Mouse (Mus musculus): Measurements from ENCODE around the gene Gm49336. TPM values are rescaled to one million over a fixed set of nuclear protein-coding genes. Genes with fewer than 3 reads are reported as not detected.

Gene Gm49336
- polyA plus RNA-seq, 1 experiment from 2014 or later, result 42.5 TPM

- Histone ChIP-seq H3K9me3 (ENCODE audit: control insufficient read depth, low read length) (no peaks in the 10 kb centered on the region), H3K27me3 (ENCODE audit: control insufficient read depth, insufficient read depth, low read length) (no peaks in the 10 kb centered on the region), H3K4me3 (ENCODE audit: control insufficient read depth in 1 of 2, insufficient read depth in 1 of 2, low read depth in 1 of 2, low read length in 2 of 2) (no peak overlapping the region), H3K4me1 (ENCODE audit: control insufficient read depth in 2 of 2, insufficient read depth in 2 of 2, low read length in 2 of 2) (peaks cover 0 to 11% of the 10 kb centered on the region in 2 experiments; a peak in 1 of 4 replicates), H3K27ac (replicated peaks in 1 of 2; ENCODE audit: control insufficient read depth in 1 of 2, insufficient read depth in 1 of 2, low read depth in 2 of 2, low read length in 2 of 2) (no peak overlapping the region), H3K36me3 (ENCODE audit: control insufficient read depth, insufficient read depth, low read length) (peaks cover 3% of the 10 kb centered on the region), H3K9ac (ENCODE audit: low read length) (no peak overlapping the region), H3K4me2 (ENCODE audit: low read length) (no peak overlapping the region)
- 92% methylated on average over 7 of the region's 7 CpGs for WGBS
- no peak for ATAC-seq (ENCODE audit: insufficient number of reproducible peaks, insufficient read depth, low FRiP score, low read depth)
Measured at GRCm38 (mm10) chr14:60275301-60276276, 24.3 kb upstream of the Gm49336 start.

- Histone ChIP-seq H3K4me1 (ENCODE audit: control insufficient read depth in 2 of 2, insufficient read depth in 2 of 2, low read length in 2 of 2) (peaks cover 0 to 6% of the 10 kb centered on the region in 2 experiments; a peak in 1 of 4 replicates), H3K36me3 (ENCODE audit: control insufficient read depth, insufficient read depth, low read length) (no peaks in the 10 kb centered on the region; the same call in 1 of the 2 replicates), H3K27me3 (ENCODE audit: control insufficient read depth, insufficient read depth, low read length) (no peaks in the 10 kb centered on the region), H3K4me2 (ENCODE audit: low read length) (no peak overlapping the region), H3K9ac (ENCODE audit: low read length) (no peak overlapping the region), H3K4me3 (ENCODE audit: control insufficient read depth in 1 of 2, insufficient read depth in 1 of 2, low read depth in 1 of 2, low read length in 2 of 2) (no peak overlapping the region), H3K27ac (replicated peaks in 1 of 2; ENCODE audit: control insufficient read depth in 1 of 2, insufficient read depth in 1 of 2, low read depth in 2 of 2, low read length in 2 of 2) (no peak overlapping the region), H3K9me3 (ENCODE audit: control insufficient read depth, low read length) (no peaks in the 10 kb centered on the region)
- WGBS, result 66% methylated on average over 6 of the region's 6 CpGs
- no peak for ATAC-seq (ENCODE audit: insufficient number of reproducible peaks, insufficient read depth, low FRiP score, low read depth)
Measured at GRCm38 (mm10) chr14:60273346-60273745, 22.0 kb upstream of the Gm49336 start.

GRCm38 (mm10) chr14:60269333-60269732 is 18.0 kb upstream of the Gm49336 start:
- 83% methylated on average over 6 of the region's 6 CpGs for WGBS
- no peaks in the 10 kb centered on the region for H3K9me3 ChIP-seq (ENCODE audit: control insufficient read depth, low read length)
- no peak overlapping the region for H3K4me3 ChIP-seq (ENCODE audit: control insufficient read depth in 1 of 2, insufficient read depth in 1 of 2, low read depth in 1 of 2, low read length in 2 of 2)
- no peak overlapping the region for H3K9ac ChIP-seq (ENCODE audit: low read length)
- no peak overlapping the region for H3K4me2 ChIP-seq (ENCODE audit: low read length)
- no peak overlapping the region for H3K27ac ChIP-seq (replicated peaks in 1 of 2; ENCODE audit: control insufficient read depth in 1 of 2, insufficient read depth in 1 of 2, low read depth in 2 of 2, low read length in 2 of 2)
- H3K4me1 ChIP-seq (ENCODE audit: control insufficient read depth in 2 of 2, insufficient read depth in 2 of 2, low read length in 2 of 2), result peaks cover 0 to 12% of the 10 kb centered on the region in 2 experiments; a peak in 2 of 4 replicates
- no peaks in the 10 kb centered on the region for H3K27me3 ChIP-seq (ENCODE audit: control insufficient read depth, insufficient read depth, low read length)
- no peaks in the 10 kb centered on the region for H3K36me3 ChIP-seq (ENCODE audit: control insufficient read depth, insufficient read depth, low read length)
- no peak for ATAC-seq (ENCODE audit: insufficient number of reproducible peaks, insufficient read depth, low FRiP score, low read depth)

- peak; percentile 98 for ATAC-seq (ENCODE audit: insufficient number of reproducible peaks, insufficient read depth, low FRiP score, low read depth)
- Histone ChIP-seq H3K4me1 (ENCODE audit: control insufficient read depth in 2 of 2, insufficient read depth in 2 of 2, low read length in 2 of 2) (peaks cover 0 to 6% of the 10 kb centered on the region in 2 experiments; a peak in 2 of 4 replicates), H3K36me3 (ENCODE audit: control insufficient read depth, insufficient read depth, low read length) (no peaks in the 10 kb centered on the region), H3K27me3 (ENCODE audit: control insufficient read depth, insufficient read depth, low read length) (no peaks in the 10 kb centered on the region), H3K9me3 (ENCODE audit: control insufficient read depth, low read length) (no peaks in the 10 kb centered on the region), H3K4me2 (ENCODE audit: low read length) (peak within 1 kb of the TSS; percentile 61), H3K9ac (ENCODE audit: low read length) (peak within 1 kb of the TSS; percentile 73), H3K27ac (replicated peaks in 1 of 2; ENCODE audit: control insufficient read depth in 1 of 2, insufficient read depth in 1 of 2, low read depth in 2 of 2, low read length in 2 of 2) (peak within 1 kb of the TSS; percentile 19 to 30; a peak in 2 of 4 replicates), H3K4me3 (ENCODE audit: control insufficient read depth in 1 of 2, insufficient read depth in 1 of 2, low read depth in 1 of 2, low read length in 2 of 2) (peak within 1 kb of the TSS; percentile 65 to 89)
- WGBS, result under 1% methylated on average over 51 of the region's 51 CpGs
Measured at GRCm38 (mm10) chr14:60264990-60265876, 13.9 kb upstream of the Gm49336 start, which contains the start of gene Mtmr6. Gene Mtmr6, plus strand, starts transcription at chr14:60265228.

GRCm38 (mm10) chr14:60262316-60262715 is 11.0 kb upstream of the Gm49336 start:
- Histone ChIP-seq H3K27me3 (ENCODE audit: control insufficient read depth, insufficient read depth, low read length) (no peaks in the 10 kb centered on the region), H3K27ac (replicated peaks in 1 of 2; ENCODE audit: control insufficient read depth in 1 of 2, insufficient read depth in 1 of 2, low read depth in 2 of 2, low read length in 2 of 2) (no peak overlapping the region), H3K9ac (ENCODE audit: low read length) (no peak overlapping the region), H3K4me3 (ENCODE audit: control insufficient read depth in 1 of 2, insufficient read depth in 1 of 2, low read depth in 1 of 2, low read length in 2 of 2) (no peak overlapping the region), H3K4me2 (ENCODE audit: low read length) (no peak overlapping the region), H3K4me1 (ENCODE audit: control insufficient read depth in 2 of 2, insufficient read depth in 2 of 2, low read length in 2 of 2) (peaks cover 0 to 6% of the 10 kb centered on the region in 2 experiments; a peak in 2 of 4 replicates), H3K36me3 (ENCODE audit: control insufficient read depth, insufficient read depth, low read length) (no peaks in the 10 kb centered on the region), H3K9me3 (ENCODE audit: control insufficient read depth, low read length) (no peaks in the 10 kb centered on the region)
- 25% methylated on average over 7 of the region's 7 CpGs for WGBS
- no peak for ATAC-seq (ENCODE audit: insufficient number of reproducible peaks, insufficient read depth, low FRiP score, low read depth)

- WGBS, result 81% methylated on average over 1 of the region's 1 CpGs
- Histone ChIP-seq H3K4me1 (ENCODE audit: control insufficient read depth in 2 of 2, insufficient read depth in 2 of 2, low read length in 2 of 2) (no peaks in the 10 kb centered on the region; a peak in 1 of 4 replicates), H3K27me3 (ENCODE audit: control insufficient read depth, insufficient read depth, low read length) (no peaks in the 10 kb centered on the region), H3K4me3 (ENCODE audit: control insufficient read depth in 1 of 2, insufficient read depth in 1 of 2, low read depth in 1 of 2, low read length in 2 of 2) (no peak overlapping the region), H3K27ac (replicated peaks in 1 of 2; ENCODE audit: control insufficient read depth in 1 of 2, insufficient read depth in 1 of 2, low read depth in 2 of 2, low read length in 2 of 2) (no peak overlapping the region), H3K36me3 (ENCODE audit: control insufficient read depth, insufficient read depth, low read length) (no peaks in the 10 kb centered on the region), H3K9ac (ENCODE audit: low read length) (no peak overlapping the region), H3K4me2 (ENCODE audit: low read length) (no peak overlapping the region), H3K9me3 (ENCODE audit: control insufficient read depth, low read length) (no peaks in the 10 kb centered on the region)
- ATAC-seq (ENCODE audit: insufficient number of reproducible peaks, insufficient read depth, low FRiP score, low read depth), result no peak
Measured at GRCm38 (mm10) chr14:60257851-60258250, 6.5 kb upstream of the Gm49336 start.

- Histone ChIP-seq H3K27me3 (ENCODE audit: control insufficient read depth, insufficient read depth, low read length) (no peaks in the 10 kb centered on the region), H3K4me3 (ENCODE audit: control insufficient read depth in 1 of 2, insufficient read depth in 1 of 2, low read depth in 1 of 2, low read length in 2 of 2) (no peak overlapping the region), H3K4me1 (ENCODE audit: control insufficient read depth in 2 of 2, insufficient read depth in 2 of 2, low read length in 2 of 2) (peaks cover 5 to 6% of the 10 kb centered on the region in 2 experiments), H3K9ac (ENCODE audit: low read length) (no peak overlapping the region), H3K36me3 (ENCODE audit: control insufficient read depth, insufficient read depth, low read length) (no peaks in the 10 kb centered on the region), H3K9me3 (ENCODE audit: control insufficient read depth, low read length) (no peaks in the 10 kb centered on the region), H3K4me2 (ENCODE audit: low read length) (no peak overlapping the region), H3K27ac (replicated peaks in 1 of 2; ENCODE audit: control insufficient read depth in 1 of 2, insufficient read depth in 1 of 2, low read depth in 2 of 2, low read length in 2 of 2) (no peak overlapping the region)
- ATAC-seq (ENCODE audit: insufficient number of reproducible peaks, insufficient read depth, low FRiP score, low read depth), result no peak
- WGBS, result 72% methylated on average over 4 of the region's 4 CpGs
Measured at GRCm38 (mm10) chr14:60257101-60257500, 5.8 kb upstream of the Gm49336 start.

Measured in heart, embryonic 14.5 days (tissue).